Comparison of ENCODE assay signal across 25 mouse cellular contexts in the genomic region with DNA sequence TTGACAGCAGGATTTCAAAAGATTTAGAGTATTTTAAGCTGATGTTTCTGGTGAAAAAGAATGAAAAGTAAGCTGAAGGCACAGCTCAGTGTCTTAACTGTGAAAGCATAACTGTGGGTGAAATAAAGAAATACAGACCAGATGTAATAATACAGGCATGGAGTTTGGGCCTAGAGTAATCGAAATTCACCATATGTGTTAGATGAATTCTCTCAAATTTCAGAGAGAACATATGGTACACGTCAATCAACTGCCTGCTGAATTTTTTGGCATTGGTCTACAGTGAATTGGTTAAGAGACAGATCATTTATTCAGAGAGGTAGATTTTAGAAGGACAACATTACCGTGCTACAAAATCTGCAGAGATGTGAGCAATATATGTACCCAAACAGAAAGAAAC.
DNase-seq lines count a peak whose midpoint lies in the region; ATAC-seq and TF ChIP-seq lines count a peak whose summit lies in the region.
"Had no signal": no experiment of that assay in that cellular context is flagged by ENCODE, and none has a peak within 500 bp of the region (broad histone marks: within the 10 kb centered on the region; RNA-seq: fewer than 3 reads in every experiment).

No protein-coding gene starts in this region.

- intact Hi-C loops in heart, postnatal 25 days (cut with DNase I), result no loop called here

- ATAC-seq in forebrain, embryonic 14.5 days, result peak; percentile 65
- ATAC-seq in forebrain, embryonic 11.5 days (replicated peaks; ENCODE audit: low FRiP score), result no peak
- ATAC-seq: CD4-positive, CD25-positive, alpha-beta regulatory T cell, adult 4 months; intestine, postnatal 0 days had no signal

- H3K4me2 ChIP-seq in forebrain, embryonic 14.5 days (ENCODE audit: low read length), result no peak overlapping the region
- H3K4me2 ChIP-seq in forebrain, embryonic 11.5 days (ENCODE audit: low read depth, low read length, severe bottlenecking), result no peak overlapping the region
- H3K4me2 ChIP-seq: embryonic facial prominence, embryonic 13.5 days; heart, embryonic 13.5 days; hindbrain, embryonic 12.5 days; hindbrain, embryonic 15.5 days had no signal

- TF ChIP-seq CTCF in brain, embryonic 14.5 days (IDR thresholded peaks at IDR 0.05; ENCODE audit: borderline replicate concordance, extremely low read depth, insufficient read depth, insufficient read length), result no peak

- no peaks in the 10 kb centered on the region for H3K4me1 ChIP-seq in forebrain, embryonic 14.5 days (ENCODE audit: control insufficient read depth, insufficient read depth, low read length)
- no peaks in the 10 kb centered on the region for H3K4me1 ChIP-seq in forebrain, embryonic 11.5 days (replicated peaks; ENCODE audit: control insufficient read depth, insufficient read depth, low read length)
- H3K4me1 ChIP-seq: embryonic facial prominence, embryonic 13.5 days; heart, embryonic 10.5 days; heart, embryonic 13.5 days; hindbrain, embryonic 12.5 days; hindbrain, embryonic 15.5 days had no signal

- H3K27ac ChIP-seq in forebrain, embryonic 14.5 days (ENCODE audit: low read depth, low read length), result no peak overlapping the region
- no peak overlapping the region for H3K27ac ChIP-seq in forebrain, embryonic 11.5 days (ENCODE audit: low read depth, low read length)
- H3K27ac ChIP-seq: embryonic facial prominence, embryonic 13.5 days; heart, adult 2 months; heart, embryonic 10.5 days; heart, embryonic 13.5 days; hindbrain, embryonic 12.5 days; hindbrain, embryonic 15.5 days had no signal

- no peaks in the 10 kb centered on the region for H3K36me3 ChIP-seq in forebrain, embryonic 14.5 days (ENCODE audit: control insufficient read depth, insufficient read depth, low read length)
- no peaks in the 10 kb centered on the region for H3K36me3 ChIP-seq in forebrain, embryonic 11.5 days (ENCODE audit: control insufficient read depth, insufficient read depth, low read length)
- H3K36me3 ChIP-seq: embryonic facial prominence, embryonic 13.5 days; heart, embryonic 10.5 days; heart, embryonic 13.5 days; hindbrain, embryonic 12.5 days; hindbrain, embryonic 15.5 days had no signal

- WGBS in forebrain, embryonic 14.5 days, result 65% methylated on average over 3 of the region's 3 CpGs
- WGBS in forebrain, embryonic 11.5 days, result 71% methylated on average over 3 of the region's 3 CpGs

- H3K9me3 ChIP-seq in forebrain, embryonic 14.5 days (replicated peaks; ENCODE audit: control insufficient read depth, low read length), result no peaks in the 10 kb centered on the region
- H3K9me3 ChIP-seq in forebrain, embryonic 11.5 days (ENCODE audit: control insufficient read depth, low read length), result no peaks in the 10 kb centered on the region
- H3K9me3 ChIP-seq: embryonic facial prominence, embryonic 13.5 days; heart, embryonic 10.5 days; heart, embryonic 13.5 days; hindbrain, embryonic 12.5 days; hindbrain, embryonic 15.5 days had no signal

- H3K9ac ChIP-seq in forebrain, embryonic 14.5 days (ENCODE audit: low read length), result no peak overlapping the region
- H3K9ac ChIP-seq in forebrain, embryonic 11.5 days (ENCODE audit: low read length), result no peak overlapping the region
- H3K9ac ChIP-seq: embryonic facial prominence, embryonic 13.5 days; heart, embryonic 13.5 days; hindbrain, embryonic 12.5 days; hindbrain, embryonic 15.5 days had no signal

- TF ChIP-seq POLR2A in brain, embryonic 14.5 days (IDR thresholded peaks at IDR 0.05; ENCODE audit: borderline replicate concordance, extremely low read depth, insufficient read depth, insufficient read length, poor library complexity, severe bottlenecking), result no peak

- H3K4me3 ChIP-seq in forebrain, embryonic 14.5 days (ENCODE audit: low read depth, low read length), result no peak overlapping the region
- H3K4me3 ChIP-seq in forebrain, embryonic 11.5 days (ENCODE audit: low read depth, low read length), result no peak overlapping the region
- H3K4me3 ChIP-seq: embryonic facial prominence, embryonic 13.5 days; heart, adult 2 months; heart, embryonic 10.5 days; heart, embryonic 13.5 days; hindbrain, embryonic 12.5 days; hindbrain, embryonic 15.5 days had no signal

- H3K27me3 ChIP-seq in forebrain, embryonic 14.5 days (replicated peaks; ENCODE audit: control insufficient read depth, insufficient read depth, low read length), result no peaks in the 10 kb centered on the region
- no peaks in the 10 kb centered on the region for H3K27me3 ChIP-seq in forebrain, embryonic 11.5 days (ENCODE audit: control insufficient read depth, insufficient read depth, low read length)
- H3K27me3 ChIP-seq: embryonic facial prominence, embryonic 13.5 days; heart, embryonic 13.5 days; hindbrain, embryonic 12.5 days; hindbrain, embryonic 15.5 days had no signal

- DNase-seq in forebrain, embryonic 14.5 days (ENCODE audit: low spot score), result peak; percentile 77
- DNase-seq in forebrain, embryonic 11.5 days (ENCODE audit: low spot score), result no peak
- DNase-seq in layer of hippocampus, adult 9-11 months, result peak; percentile 4
- no peak for DNase-seq in layer of hippocampus, postnatal 36 days
- peak; percentile 68 for DNase-seq in brain, embryonic 14.5 days (ENCODE audit: low read depth)
- DNase-seq in forelimb bud, embryonic 11.5 days (ENCODE audit: low read depth, low spot score), result peak; percentile 19
- no peak for DNase-seq in cerebellum, adult 18-20 months
- DNase-seq in heart, postnatal 25 days (ENCODE audit: low spot score), result no peak
- DNase-seq: adrenal gland, adult 8-10 months; adrenal gland, postnatal 25 days; cerebellum, adult 11 months; cerebellum, adult 8-10 months; cerebellum, postnatal 14 days; gastrocnemius, postnatal 10 days; gastrocnemius, postnatal 36 days; heart, adult 2 months; heart, postnatal 14 days; kidney, adult 2 months had no signal

Comparison
In these comparisons a context has a peak if more than half of its experiments do, and no peak if none do; other contexts are left out.
1. DNase-seq: peak in forebrain, embryonic 14.5 days (single experiment), layer of hippocampus, adult 9-11 months (single experiment), brain, embryonic 14.5 days (single experiment) and forelimb bud, embryonic 11.5 days (single experiment); none in forebrain, embryonic 11.5 days (single experiment), layer of hippocampus, postnatal 36 days (0 of 2), cerebellum, adult 18-20 months (0 of 2) and heart, postnatal 25 days (single experiment).